Mouse (Mus musculus): Measurements from ENCODE around the gene Gm10198.

Gm10198 gene

GRCm38 (mm10) chr13:111592485-111592884 lies at the start of gene Gm10198:
Gene Gm10198 (plus strand): TSS chr13:111592785.
- no peak for DNase-seq (ENCODE audit: low spot score)

DNA sequence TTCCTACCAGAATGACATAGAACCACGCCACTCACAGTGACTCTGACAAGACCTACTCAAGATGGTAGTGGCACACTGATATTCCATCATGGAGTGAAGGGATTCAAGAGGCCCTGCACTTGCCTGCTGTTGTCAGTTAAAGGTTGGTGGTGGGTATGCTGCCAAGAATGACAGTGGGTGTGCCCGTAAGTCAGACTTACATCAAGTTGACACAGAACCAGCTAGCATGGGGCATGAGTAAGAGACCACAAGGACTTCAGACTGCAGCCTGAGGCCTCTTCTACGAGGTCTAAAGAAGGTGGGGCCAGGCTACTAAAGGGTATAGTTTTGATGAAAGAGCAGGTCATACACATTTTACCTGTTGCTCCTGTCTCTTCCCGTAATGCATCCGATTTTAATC lies 47.3 kb upstream of the Gm10198 start:
- no peak for DNase-seq (ENCODE audit: low spot score)

DNA sequence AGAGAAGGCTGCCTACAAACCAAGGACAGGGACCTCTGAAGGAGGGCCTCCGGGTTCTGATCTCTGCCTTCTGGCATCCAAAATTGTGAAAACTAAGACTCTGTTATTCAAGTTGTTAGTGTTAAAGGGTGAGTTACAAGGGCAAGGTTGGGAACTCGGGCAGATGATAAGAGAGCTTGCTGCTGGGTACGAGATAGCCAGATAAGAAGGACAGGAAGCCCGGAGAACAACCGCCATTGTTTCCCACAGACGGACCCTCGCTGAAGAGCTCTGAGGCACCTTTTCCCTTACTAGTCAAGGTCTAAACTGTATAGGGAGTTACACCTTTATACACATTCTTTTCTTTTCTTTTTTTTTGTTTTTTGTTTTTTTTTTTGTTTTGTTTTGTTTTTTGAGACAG lies 39.8 kb upstream of the Gm10198 start:
- DNase-seq (ENCODE audit: low spot score) = no peak

- DNase-seq (ENCODE audit: low spot score) = no peak
Measured at GRCm38 (mm10) chr13:111553182-111553581, 39.4 kb upstream of the Gm10198 start.

DNA sequence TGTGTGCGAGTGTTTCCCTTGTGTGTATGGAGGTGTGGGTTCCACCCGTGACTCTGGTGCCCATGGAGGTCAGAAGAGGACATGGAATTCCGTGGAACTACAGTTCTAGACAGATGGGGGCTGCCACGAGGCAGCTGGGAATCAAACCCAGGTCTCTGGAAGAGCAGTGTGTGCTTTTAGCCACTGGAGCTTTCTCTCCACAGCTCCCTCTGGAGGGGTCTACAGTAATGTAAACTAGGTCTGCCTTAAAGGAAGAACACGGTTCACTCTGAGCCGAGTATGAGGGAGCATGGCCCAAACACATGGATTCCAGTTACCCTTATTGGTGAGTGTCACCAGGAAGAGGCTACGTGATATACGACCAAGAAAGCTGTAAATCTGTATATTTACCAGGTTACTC lies 38.6 kb upstream of the Gm10198 start:
- DNase-seq (ENCODE audit: low spot score) = no peak

- peak; percentile 14 for DNase-seq (ENCODE audit: low spot score)
Measured at GRCm38 (mm10) chr13:111555333-111555732, 37.3 kb upstream of the Gm10198 start.

GRCm38 (mm10) chr13:111556375-111556774 lies 36.2 kb upstream of the Gm10198 start:
- no peak for DNase-seq (ENCODE audit: low spot score)

GRCm38 (mm10) chr13:111560152-111560551 lies 32.4 kb upstream of the Gm10198 start:
- DNase-seq (ENCODE audit: low spot score) = no peak

GRCm38 (mm10) chr13:111562595-111562994 lies 30.0 kb upstream of the Gm10198 start:
- DNase-seq (ENCODE audit: low spot score) = no peak

DNA sequence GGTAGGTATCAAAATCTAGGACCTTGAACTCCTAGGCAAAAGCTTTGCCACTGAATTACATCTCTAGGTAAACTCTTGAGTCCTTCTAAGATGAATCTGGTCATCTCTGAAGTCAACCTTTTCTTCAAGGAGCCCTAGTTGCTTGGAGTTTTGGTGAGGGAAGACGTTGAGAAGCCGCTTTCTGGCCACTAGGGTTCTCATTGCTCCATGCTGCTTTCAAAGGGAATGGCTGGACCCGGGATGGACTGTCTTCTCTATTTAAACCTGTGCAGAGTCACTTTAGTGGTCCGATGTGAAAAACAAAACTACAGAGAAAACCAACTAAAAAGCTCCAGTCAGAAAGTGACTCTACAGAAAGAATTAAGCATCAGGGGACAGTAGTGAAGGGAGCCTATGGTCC lies 18.4 kb upstream of the Gm10198 start:
- peak; percentile 39 for DNase-seq (ENCODE audit: low spot score)

DNA sequence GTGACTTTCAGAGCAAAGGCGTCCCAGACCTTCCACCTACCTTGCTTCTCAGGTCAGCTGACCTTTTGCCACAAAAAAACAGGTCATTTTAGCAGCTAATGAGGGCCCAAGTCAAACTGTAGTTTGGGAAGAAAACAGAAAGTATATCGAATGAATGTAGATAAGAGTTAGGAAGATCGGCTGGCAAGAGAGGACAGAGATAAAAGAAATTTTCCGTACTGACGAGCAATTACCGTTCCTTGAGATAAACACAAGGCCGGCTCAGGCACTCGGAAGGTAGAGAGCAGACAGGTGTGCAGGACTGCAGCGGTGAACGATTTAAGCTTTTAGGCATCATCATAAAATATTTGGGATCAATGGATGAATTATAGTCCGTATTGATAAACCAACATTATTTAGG lies 15.4 kb upstream of the Gm10198 start:
- DNase-seq (ENCODE audit: low spot score) = no peak

GRCm38 (mm10) chr13:111580054-111580453 lies 12.5 kb upstream of the Gm10198 start:
- no peak for DNase-seq (ENCODE audit: low spot score)

- no peak for DNase-seq (ENCODE audit: low spot score)
Measured at GRCm38 (mm10) chr13:111598111-111598510, 5.5 kb downstream of the Gm10198 start.

GRCm38 (mm10) chr13:111601383-111601782 lies 8.8 kb downstream of the Gm10198 start:
- DNase-seq (ENCODE audit: low spot score) = no peak

GRCm38 (mm10) chr13:111604826-111605225 lies 12.2 kb downstream of the Gm10198 start:
- no peak for DNase-seq (ENCODE audit: low spot score)

DNA sequence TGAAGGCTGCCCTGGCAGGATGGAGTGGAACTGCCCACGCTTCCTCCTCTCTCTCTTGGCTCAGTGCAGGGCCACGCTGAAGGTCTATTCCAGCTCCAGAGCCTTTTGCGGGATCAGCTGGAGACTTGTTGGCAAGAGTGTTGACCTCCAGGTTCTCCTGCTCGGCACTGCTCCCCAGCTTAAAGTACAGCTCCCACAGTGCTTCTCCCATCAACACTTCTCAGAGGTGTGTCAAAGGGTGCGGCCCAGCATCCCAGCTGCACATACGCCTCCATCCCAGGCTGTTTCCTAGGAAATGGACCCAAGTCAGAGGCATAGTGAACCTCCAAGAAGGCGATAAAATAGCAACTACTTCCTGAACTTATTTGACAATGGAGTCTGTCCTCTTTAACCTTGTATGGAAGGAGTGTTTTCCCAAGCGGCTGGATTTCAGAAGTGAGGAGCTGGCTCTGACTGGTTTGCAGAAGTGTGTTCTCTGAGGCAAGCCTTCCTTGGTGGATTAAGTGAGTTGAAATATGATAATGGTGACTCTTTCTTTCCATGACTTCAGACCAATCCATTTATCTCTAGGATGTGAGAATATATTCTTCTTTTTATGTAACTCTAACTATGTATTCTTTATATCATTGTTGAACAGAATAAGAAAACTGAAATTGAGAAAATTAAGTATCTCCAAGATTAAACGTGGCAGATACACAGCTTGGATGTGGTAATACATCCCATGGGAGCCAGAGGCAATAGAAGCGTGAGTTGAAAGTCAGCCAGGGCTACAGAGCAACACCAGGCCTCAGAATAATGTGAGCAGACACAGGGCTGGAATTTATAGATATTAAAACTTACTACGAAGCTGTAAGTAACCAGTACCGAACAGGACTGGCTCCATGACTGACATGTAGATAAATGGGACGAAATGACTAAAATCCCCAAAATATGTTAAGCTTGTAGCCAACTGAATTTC lies 23.9 kb downstream of the Gm10198 start:
- no peak for DNase-seq (ENCODE audit: low spot score)

DNA sequence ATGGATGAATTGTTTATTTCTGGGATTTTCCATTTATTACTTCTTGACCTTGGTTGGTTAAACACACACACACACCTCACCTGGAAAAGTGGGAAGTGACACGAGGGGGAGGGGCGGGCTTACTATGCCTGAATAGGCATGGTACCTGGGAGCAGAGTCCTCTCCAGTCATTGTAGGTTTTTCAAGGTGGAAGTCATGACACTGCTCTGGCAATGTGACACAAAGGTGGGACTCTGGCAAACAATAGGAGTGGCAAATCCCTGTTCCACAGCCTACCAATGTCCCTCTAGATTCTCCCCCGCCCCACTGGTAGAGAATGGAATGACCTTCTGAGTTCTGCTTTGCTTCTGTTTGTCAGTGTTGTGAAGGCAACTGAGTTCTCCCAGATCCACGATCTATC lies 27.8 kb downstream of the Gm10198 start:
- no peak for DNase-seq (ENCODE audit: low spot score)

DNA sequence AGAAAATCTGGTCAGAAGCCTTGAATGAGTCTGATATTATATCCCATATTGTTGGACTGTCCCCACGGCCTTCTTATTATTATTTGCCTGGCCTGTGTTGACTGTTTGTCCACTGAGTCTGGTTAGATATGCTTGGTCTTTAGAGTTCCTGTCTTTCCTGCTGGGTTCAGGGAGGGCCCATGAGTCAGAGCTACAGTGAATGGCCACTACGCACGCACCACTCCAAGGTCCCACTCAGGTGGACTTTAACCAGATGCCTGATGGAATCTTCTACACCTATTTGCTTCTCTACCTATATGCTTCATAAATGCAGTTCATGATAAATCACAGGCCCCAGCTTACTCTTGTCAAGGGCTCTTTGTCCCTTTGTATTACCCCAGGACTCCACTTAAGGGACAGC lies 29.8 kb downstream of the Gm10198 start:
- DNase-seq (ENCODE audit: low spot score) = no peak

DNA sequence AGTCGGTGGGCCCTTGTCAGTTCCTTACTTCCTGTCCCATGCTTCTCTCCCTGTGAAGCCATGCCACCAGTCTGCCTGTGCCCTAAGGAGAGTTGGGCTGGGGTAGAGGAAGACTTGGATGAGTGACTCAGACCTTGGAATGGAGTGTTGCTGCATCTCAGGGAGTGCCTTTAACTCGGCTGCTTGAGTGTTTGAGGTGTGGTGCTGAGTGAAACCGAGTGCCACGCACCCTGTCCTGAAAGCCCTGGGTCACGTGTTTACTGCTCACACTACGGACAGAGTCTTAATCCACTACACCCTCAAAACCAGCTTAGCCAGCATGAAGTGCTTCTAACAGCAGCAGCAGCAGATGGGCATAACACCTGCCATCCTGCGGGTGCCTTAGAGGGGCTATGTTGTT lies 30.5 kb downstream of the Gm10198 start:
- no peak for DNase-seq (ENCODE audit: low spot score)

GRCm38 (mm10) chr13:111624115-111624514 lies 31.5 kb downstream of the Gm10198 start:
- DNase-seq (ENCODE audit: low spot score) = no peak

DNA sequence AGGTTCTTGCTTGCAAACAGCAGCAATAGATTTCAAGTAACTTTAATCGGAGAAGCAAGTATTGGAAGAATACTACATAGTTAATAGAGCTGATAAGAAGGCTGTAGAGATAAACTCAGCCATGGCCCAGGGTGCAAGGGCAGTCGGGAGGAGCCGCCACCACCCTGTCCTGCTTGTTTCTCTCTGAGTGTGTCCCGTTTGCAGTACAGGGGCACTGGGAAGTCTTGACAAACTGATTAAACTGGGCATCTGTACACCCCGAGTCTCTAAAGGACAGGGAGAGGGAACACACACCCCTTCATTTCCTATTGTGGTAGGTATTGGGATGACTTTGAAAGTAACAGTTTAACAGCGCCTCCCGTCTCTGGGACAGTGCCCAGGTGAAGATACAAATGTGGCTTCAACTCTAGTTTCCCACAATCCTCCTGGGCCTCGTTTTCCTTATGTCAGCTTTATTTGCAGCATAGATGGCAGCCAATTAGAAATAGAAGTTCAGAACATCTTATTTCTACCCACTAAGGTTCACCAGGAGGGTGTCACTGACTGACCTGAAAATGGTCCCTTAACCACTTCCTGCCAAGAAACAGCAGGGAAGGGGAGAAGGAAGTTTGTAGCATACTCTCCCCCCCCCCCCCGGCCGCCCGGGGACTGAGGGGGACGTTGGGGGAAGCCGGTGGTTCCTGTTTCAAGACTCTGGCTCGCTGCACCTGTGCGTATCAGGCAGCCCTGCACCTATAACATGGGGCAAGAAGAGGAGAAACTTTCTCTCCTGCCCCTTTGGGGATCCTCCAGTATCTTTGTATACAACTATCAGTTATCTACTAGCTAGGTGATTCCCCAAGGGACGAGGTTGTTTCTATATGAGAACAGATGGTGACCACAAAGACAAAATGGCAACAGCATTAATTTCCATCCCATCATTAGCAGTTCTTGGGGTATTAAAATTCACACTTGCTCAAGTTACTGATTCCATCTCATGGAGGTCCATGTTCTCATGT lies 41.9 kb downstream of the Gm10198 start:
- no peak for DNase-seq (ENCODE audit: low spot score)

DNA sequence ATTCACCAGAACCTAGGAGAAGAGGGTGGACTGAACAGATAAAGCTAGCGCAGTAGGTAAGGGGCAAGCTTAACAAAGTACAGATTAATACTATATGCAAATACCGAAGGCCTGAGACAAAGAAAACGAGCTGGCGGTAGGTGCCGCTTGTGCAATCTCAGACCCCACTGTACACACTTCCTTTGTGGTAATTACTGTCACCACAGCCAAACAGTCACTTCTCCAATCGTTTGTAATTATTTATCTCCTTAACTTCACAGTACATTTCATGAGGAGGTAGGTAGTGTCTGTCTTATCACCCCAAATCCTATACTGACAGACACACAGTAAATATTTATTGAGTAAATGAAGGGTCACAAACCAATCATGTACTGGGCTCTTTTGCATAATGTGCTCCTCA lies 47.7 kb downstream of the Gm10198 start:
- no peak for DNase-seq (ENCODE audit: low spot score)

All from embryo, embryonic 10.5 days (tissue).